Mouse (Mus musculus): ENCODE data around the gene Prdm16. TPM values are rescaled to one million over a fixed set of nuclear protein-coding genes. Genes with fewer than 3 reads are reported as not detected.

Gene Prdm16
- total RNA-seq, 2 experiments from 2014 or later, result 4.0 to 4.7 TPM

DNA sequence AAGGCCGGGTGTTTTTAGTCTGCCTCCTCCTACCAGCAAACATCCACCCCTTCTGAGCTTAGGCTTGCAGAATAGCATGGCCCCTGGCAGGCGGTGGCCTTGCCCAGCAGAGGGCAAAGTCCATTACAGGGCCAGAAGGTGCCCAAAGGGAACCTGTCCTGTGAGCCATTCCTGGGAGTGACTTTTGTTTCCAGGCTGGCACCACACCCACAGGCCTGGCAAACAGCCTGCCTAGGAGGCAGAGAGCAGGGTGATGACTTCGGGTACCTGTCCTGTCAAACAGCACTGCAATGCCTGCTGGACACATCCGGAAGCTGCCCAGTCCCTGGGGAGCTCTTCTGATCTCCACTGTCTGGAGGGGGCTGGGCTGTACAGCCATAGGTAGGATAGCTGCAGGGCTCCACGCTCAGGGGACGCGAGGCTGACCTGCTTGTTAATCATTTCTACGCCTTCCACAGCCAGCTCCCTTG, 342.4 kb downstream of the Prdm16 start:
- DNase-seq (ENCODE audit: low spot score in 2 of 2), result no peak

DNA sequence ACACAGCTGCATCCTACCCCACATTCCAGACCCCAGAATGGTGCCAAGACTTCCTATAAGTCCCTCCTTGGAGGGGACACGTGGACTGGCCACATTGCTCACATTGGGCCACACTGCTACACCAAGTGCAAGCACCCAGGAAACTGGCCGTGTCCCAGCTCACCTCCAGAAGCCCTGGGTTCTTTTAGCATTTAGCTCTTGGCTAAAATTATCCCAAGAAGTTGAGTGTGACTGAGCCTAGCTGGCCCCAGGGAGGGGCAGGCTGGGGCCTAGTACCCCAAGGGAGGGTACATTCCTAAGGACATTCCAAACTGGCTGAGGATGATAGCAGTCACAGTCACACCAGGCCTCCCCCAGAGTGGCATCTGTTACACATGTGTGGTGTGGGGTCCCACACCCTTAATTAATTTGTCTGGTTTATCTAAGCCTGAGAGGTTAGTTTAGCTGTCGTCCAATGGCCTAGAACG, 342.9 kb downstream of the Prdm16 start:
- no peak for DNase-seq (ENCODE audit: low spot score in 2 of 2)

DNA sequence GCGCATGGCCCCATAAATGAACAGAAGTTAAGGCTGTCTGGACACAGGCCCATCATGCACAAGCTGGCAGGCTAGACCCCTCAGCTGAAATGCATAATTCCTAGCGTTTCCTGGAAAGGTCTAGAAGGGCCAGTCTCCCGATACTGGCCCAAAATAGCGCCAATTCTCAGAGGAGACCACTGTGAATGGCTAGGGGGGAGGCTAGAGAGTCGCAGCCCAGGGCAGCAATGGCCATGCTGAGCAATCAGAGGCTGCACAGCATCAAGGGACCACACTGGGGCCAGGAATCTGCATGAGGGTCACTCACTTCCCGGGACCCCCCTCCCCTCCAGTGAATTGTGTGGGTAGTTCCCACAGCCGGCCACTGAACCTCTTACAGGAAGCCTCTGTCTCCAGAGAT, 353.0 kb downstream of the Prdm16 start:
- no peak for DNase-seq (ENCODE audit: low spot score in 2 of 2)

DNA sequence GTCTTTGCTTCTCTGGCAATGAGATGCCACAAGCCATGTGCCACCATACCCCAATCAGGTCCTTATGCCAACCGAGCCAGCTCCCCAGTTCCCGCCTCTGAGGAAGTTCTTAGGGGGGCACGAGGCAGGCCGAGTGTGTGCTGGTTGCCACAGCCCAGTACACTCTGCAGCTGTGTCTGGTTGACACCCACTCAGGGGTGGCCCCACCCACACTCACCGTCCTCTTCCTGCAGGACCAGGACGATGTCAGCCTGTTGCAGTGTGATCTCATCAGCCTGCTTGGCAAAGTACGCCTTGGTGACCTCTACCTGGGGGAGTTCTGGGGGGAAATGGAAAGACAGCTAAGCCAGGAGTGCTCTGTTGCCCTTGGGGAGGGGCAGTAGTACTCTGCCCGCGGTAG, 357.2 kb downstream of the Prdm16 start:
- DNase-seq (ENCODE audit: low spot score in 2 of 2), result no peak

DNA sequence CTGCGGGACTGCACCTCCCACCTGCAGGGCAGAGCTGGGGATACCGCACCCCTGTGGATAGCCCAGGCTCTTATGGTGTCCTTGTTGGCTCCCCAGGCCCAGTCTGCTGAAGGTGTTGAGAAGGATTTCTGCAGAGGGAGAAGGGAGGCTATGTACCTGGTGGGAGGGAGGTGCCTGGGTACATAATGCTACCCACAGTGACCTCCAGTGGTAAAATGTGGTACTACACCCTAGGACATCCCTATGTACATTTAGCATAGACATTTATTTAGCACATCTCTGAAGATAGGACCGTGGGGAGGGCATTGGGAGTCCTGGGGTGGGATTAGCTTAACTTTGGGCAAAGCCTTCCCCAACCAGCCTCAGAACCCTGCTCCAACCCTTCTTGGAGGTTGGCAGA, 363.7 kb downstream of the Prdm16 start:
- peak in 1 of 2 experiments; percentile 50 for DNase-seq (ENCODE audit: low spot score in 2 of 2)

DNA sequence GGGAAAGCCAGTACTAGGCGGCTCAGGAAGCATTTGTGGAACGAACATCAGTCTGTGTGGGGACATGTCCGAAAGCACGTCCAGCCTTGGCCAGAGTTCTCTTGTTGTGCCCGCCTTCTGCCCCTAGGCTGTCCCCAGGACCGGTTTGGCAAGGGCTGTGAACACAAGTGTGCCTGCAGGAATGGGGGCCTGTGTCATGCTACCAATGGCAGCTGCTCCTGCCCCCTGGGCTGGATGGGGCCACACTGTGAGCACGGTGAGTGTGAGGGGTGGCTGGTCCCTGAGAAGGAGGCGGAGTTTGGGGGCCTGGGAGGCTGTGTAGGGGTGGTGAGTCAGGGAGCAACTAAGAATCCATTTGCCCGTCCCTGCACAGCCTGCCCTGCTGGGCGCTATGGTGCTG, 367.2 kb downstream of the Prdm16 start:
- DNase-seq (ENCODE audit: low spot score in 2 of 2), result no peak

DNA sequence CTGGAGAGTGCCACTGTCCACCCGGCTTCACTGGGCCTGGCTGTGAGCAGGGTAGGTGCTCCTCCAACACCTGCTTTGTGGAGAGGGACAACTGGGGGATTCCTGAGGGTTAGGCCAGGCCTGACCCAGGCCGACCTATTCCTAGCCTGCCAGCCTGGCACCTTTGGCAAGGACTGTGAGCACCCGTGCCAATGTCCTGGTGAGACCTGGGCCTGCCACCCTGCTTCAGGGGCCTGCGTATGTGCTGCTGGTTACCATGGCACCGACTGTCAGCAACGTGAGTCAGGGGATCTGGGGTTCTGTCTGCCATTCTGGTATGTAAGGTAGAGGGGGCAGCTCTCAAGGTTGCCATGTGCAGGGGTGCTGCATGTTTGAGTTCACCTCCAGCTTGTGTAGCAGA, 369.2 kb downstream of the Prdm16 start:
- DNase-seq (ENCODE audit: low spot score in 2 of 2), result no peak

Other genes starting within 250 kb of the Prdm16 start
- not detected for gene Actrt2, start 31.0 kb upstream of the Prdm16 start, total RNA-seq (2021)
- under 1 TPM; 0.13 to 0.22 TPM for gene Ttc34, start 200.6 kb upstream of the Prdm16 start, total RNA-seq (2021)
- under 1 TPM; 0.34 to 0.62 TPM for gene Mmel1, start 232.7 kb upstream of the Prdm16 start, total RNA-seq (2021)

All from gastrocnemius, postnatal 4 days (tissue).